Mouse (Mus musculus): ENCODE measurements at regions not wholly inside any gene's neighbourhood (a gene's known extent, or its start where the extent isn't known, plus 50 kb on each side); places are given as distances from the start of the nearest gene placed in this dataset.

GRCm38 (mm10) chr6:17170782-17171272, 105.9 kb downstream of the Tes start:
- TF ChIP-seq CTCF (IDR thresholded peaks at IDR 0.05) (no peak), POLR2A (IDR thresholded peaks at IDR 0.05; ENCODE audit: insufficient read depth, low read depth, low read length) (no peak; the same call in 1 of the 2 replicates)
